Mouse (Mus musculus) MN1 (cell line): ENCODE results near the gene Gcc1.

ENCODE experiments used
- DNase-seq: peaks from one replicate; pipeline ENCODE4 v3.0.0-alpha.2; 2016; ENCODE audit warnings: low spot score

The Gcc1 gene

GRCm38 (mm10) chr6:28421469-28422000 is 6.7 kb downstream of the Gcc1 start:
- DNase-seq, result peak; percentile 94

GRCm38 (mm10) chr6:28420865-28421264 is 7.3 kb downstream of the Gcc1 start:
- DNase-seq, result no peak

GRCm38 (mm10) chr6:28420361-28420760 is 7.8 kb downstream of the Gcc1 start:
- no peak for DNase-seq

- DNase-seq, result no peak
Observed at GRCm38 (mm10) chr6:28419673-28420072, 8.5 kb downstream of the Gcc1 start.

- peak; percentile 73 for DNase-seq
Observed at GRCm38 (mm10) chr6:28418449-28418848, 9.7 kb downstream of the Gcc1 start.

- no peak for DNase-seq
Observed at GRCm38 (mm10) chr6:28416981-28417380, 11.2 kb downstream of the Gcc1 start.

- no peak for DNase-seq
Observed at GRCm38 (mm10) chr6:28411236-28411635, 17.0 kb downstream of the Gcc1 start.

GRCm38 (mm10) chr6:28410053-28410452 is 18.1 kb downstream of the Gcc1 start:
- no peak for DNase-seq

GRCm38 (mm10) chr6:28399791-28400190 is 28.4 kb downstream of the Gcc1 start:
- no peak for DNase-seq

GRCm38 (mm10) chr6:28398726-28399125 is 29.5 kb downstream of the Gcc1 start:
- DNase-seq, result no peak

GRCm38 (mm10) chr6:28397681-28398203 is 30.4 kb downstream of the Gcc1 start, which contains the start of gene Zfp800:
Zfp800 (minus strand) TSS chr6:28398005.
- DNase-seq, result no peak

- DNase-seq, result no peak
Observed at GRCm38 (mm10) chr6:28396853-28397457, 31.2 kb downstream of the Gcc1 start.

GRCm38 (mm10) chr6:28396051-28396852 is 31.9 kb downstream of the Gcc1 start:
- DNase-seq, result no peak

- DNase-seq, result no peak
Observed at GRCm38 (mm10) chr6:28389038-28389437, 39.2 kb downstream of the Gcc1 start.

GRCm38 (mm10) chr6:28385169-28385568 is 43.0 kb downstream of the Gcc1 start:
- no peak for DNase-seq

GRCm38 (mm10) chr6:28381983-28382382 is 46.2 kb downstream of the Gcc1 start:
- peak; percentile 25 for DNase-seq

- DNase-seq, result no peak
Observed at GRCm38 (mm10) chr6:28369966-28370683, 58.1 kb downstream of the Gcc1 start.

GRCm38 (mm10) chr6:28367575-28367974 is 60.6 kb downstream of the Gcc1 start:
- no peak for DNase-seq
